Mouse (Mus musculus): ENCODE measurements around the gene Zscan4c.
"Not testable (repeated sequence)": the region's sequence is repeated elsewhere in the genome, so short reads cannot be mapped to it uniquely, and the experiment has no call there.

The Zscan4c gene

GRCm38 (mm10) chr7:11005445-11005844 lies at the start of gene Zscan4c:
TSS of gene Zscan4c (plus strand) at chr7:11005745.
- DNase-seq = not testable (repeated sequence)
